Mouse (Mus musculus) limb, embryonic 12.5 days (tissue): ENCODE data around the gene Anxa3. TPM values are rescaled to one million over a fixed set of nuclear protein-coding genes. Genes with fewer than 3 reads are reported as not detected.

Experiments
- ATAC-seq: fragments of 200-750 bp; cut with Nextera tagmentation; 2 replicates; pipeline ENCODE4 v1.8.0; 2017; ENCODE audit warnings: low read depth, moderate TSS enrichment; ENCODE audit not compliant: insufficient number of reproducible peaks, insufficient read depth, low FRiP score, low TSS enrichment
- H3K27ac ChIP-seq: fragments of 300-500 bp; sonication (generic); 2 replicates; pipeline ENCODE4 v1.5.1; 2016; ENCODE audit warnings: mild to moderate bottlenecking, moderate library complexity
- H3K27me3 ChIP-seq: fragments of 300-500 bp; sonication (generic); 2 replicates; pipeline ENCODE4 v1.6.1; 2016; ENCODE audit warnings: mild to moderate bottlenecking, moderate library complexity
- H3K36me3 ChIP-seq: fragments of 300-500 bp; sonication (generic); 2 replicates; pipeline ENCODE4 v1.6.1; 2016; ENCODE audit warnings: mild to moderate bottlenecking, moderate library complexity
- H3K4me1 ChIP-seq: fragments of 300-500 bp; sonication (generic); replicated peaks from 2 replicates; pipeline ENCODE4 v1.6.1; 2016
- H3K4me2 ChIP-seq: fragments of 300-500 bp; sonication (generic); 2 replicates; pipeline ENCODE4 v1.6.1; 2016; ENCODE audit warnings: mild to moderate bottlenecking, moderate library complexity
- H3K4me3 ChIP-seq: fragments of 300-500 bp; sonication (generic); replicated peaks from 2 replicates; pipeline ENCODE4 v1.5.1; 2016; ENCODE audit warnings: mild to moderate bottlenecking
- H3K9ac ChIP-seq: fragments of 300-500 bp; sonication (generic); replicated peaks from 2 replicates; pipeline ENCODE4 v1.6.1; 2016; ENCODE audit warnings: mild to moderate bottlenecking, moderate library complexity
- H3K9me3 ChIP-seq: fragments of 300-500 bp; sonication (generic); 2 replicates; pipeline ENCODE4 v1.6.1; 2016; ENCODE audit warnings: mild to moderate bottlenecking, moderate library complexity
- WGBS: fragments of 180-500 bp; shearing (Covaris S2); methylation state at CpG from one replicate; pipeline ENCODE4 v1.1.7; 2016; 5-methylcytosine and 5-hydroxymethylcytosine counted together
- polyA plus RNA-seq: library from polyadenylated mRNA; unstranded; fragments of >200 nt; fragmentation: Nextera tagmentation; extraction: Ambion mirVana; gene quantifications from 2 replicates; pipeline ENCODE4 v1.2.1, GENCODE M21; 2016

Gene Anxa3
- polyA plus RNA-seq, 1 experiment from 2014 or later = 23.2 TPM

GRCm38 (mm10) chr5:96881613-96882012 lies 88.5 kb downstream of the Anxa3 start:
- WGBS = 54% methylated on average over 3 of the region's 3 CpGs
- H3K27ac ChIP-seq = no peak overlapping the region
- no peaks in the 10 kb centered on the region; the same call in 1 of the 2 replicates for H3K4me1 ChIP-seq
- H3K36me3 ChIP-seq = no peaks in the 10 kb centered on the region
- no peaks in the 10 kb centered on the region for H3K27me3 ChIP-seq
- H3K4me2 ChIP-seq = no peak overlapping the region
- H3K9ac ChIP-seq = no peak overlapping the region
- ATAC-seq = no peak
- no peak overlapping the region for H3K4me3 ChIP-seq
- no peaks in the 10 kb centered on the region for H3K9me3 ChIP-seq

GRCm38 (mm10) chr5:96885202-96885601 lies 92.1 kb downstream of the Anxa3 start:
- Histone ChIP-seq H3K27ac (no peak overlapping the region), H3K4me1 (no peaks in the 10 kb centered on the region; the same call in 1 of the 2 replicates), H3K27me3 (no peaks in the 10 kb centered on the region), H3K4me2 (no peak overlapping the region), H3K9ac (no peak overlapping the region), H3K9me3 (no peaks in the 10 kb centered on the region), H3K36me3 (no peaks in the 10 kb centered on the region), H3K4me3 (no peak overlapping the region)
- no peak for ATAC-seq
- 93% methylated on average over 7 of the region's 7 CpGs for WGBS

- Histone ChIP-seq H3K27ac (no peak overlapping the region), H3K9ac (no peak overlapping the region), H3K9me3 (no peaks in the 10 kb centered on the region), H3K36me3 (no peaks in the 10 kb centered on the region), H3K4me1 (no peaks in the 10 kb centered on the region), H3K4me2 (no peak overlapping the region), H3K4me3 (no peak overlapping the region), H3K27me3 (no peaks in the 10 kb centered on the region)
- ATAC-seq = no peak
- WGBS = 88% methylated on average over 3 of the region's 3 CpGs
Measured at GRCm38 (mm10) chr5:96888396-96888795, 95.3 kb downstream of the Anxa3 start.

- ATAC-seq = no peak
- H3K9ac ChIP-seq = no peak overlapping the region
- no peak overlapping the region for H3K4me2 ChIP-seq
- H3K9me3 ChIP-seq = no peaks in the 10 kb centered on the region
- no peak overlapping the region for H3K27ac ChIP-seq
- no peaks in the 10 kb centered on the region for H3K36me3 ChIP-seq
- 80% methylated on average over 5 of the region's 5 CpGs for WGBS
- no peaks in the 10 kb centered on the region for H3K27me3 ChIP-seq
- no peaks in the 10 kb centered on the region for H3K4me1 ChIP-seq
- H3K4me3 ChIP-seq = no peak overlapping the region
Measured at GRCm38 (mm10) chr5:96890367-96890766, 97.2 kb downstream of the Anxa3 start.

Other genes starting within 250 kb of the Anxa3 start
- 8.5 TPM in 2 replicates for gene Bmp2k, start 204.3 kb downstream of the Anxa3 start, polyA plus RNA-seq